Mouse (Mus musculus) mesoderm, embryonic 11.5 days (tissue): Measurements from ENCODE around the gene Ubash3b.
A peak's percentile ranks its signal among the peaks of the same experiment; 100 is the strongest.

Source experiments
- DNase-seq: peaks from one replicate; pipeline ENCODE4 v3.0.0-alpha.2; 2012; ENCODE audit warnings: low read depth, low spot score

Ubash3b gene

DNA sequence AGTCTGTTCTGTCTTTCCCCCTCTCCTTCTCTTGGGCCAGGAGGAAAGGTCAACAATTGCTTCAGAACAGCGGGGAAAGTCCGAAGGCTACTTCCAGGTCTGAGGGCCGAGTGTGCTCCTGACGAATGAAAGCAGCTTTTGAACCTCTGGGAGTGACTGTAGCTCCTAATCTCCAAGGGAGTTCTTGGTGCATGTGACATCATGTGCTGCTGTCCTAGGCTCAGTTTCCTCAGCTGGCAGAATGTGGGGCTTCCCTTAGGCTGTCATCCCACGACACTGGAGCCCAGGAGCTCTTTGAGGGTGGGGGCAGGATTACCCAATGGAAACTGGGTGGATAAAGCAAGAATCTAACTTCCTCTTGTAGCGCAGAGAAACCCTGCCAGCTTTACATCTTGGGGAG is at the start of gene Ubash3b:
Ubash3b (minus strand) TSS at position 285 of the 400 bp plus-strand sequence.
- no peak for DNase-seq

DNA sequence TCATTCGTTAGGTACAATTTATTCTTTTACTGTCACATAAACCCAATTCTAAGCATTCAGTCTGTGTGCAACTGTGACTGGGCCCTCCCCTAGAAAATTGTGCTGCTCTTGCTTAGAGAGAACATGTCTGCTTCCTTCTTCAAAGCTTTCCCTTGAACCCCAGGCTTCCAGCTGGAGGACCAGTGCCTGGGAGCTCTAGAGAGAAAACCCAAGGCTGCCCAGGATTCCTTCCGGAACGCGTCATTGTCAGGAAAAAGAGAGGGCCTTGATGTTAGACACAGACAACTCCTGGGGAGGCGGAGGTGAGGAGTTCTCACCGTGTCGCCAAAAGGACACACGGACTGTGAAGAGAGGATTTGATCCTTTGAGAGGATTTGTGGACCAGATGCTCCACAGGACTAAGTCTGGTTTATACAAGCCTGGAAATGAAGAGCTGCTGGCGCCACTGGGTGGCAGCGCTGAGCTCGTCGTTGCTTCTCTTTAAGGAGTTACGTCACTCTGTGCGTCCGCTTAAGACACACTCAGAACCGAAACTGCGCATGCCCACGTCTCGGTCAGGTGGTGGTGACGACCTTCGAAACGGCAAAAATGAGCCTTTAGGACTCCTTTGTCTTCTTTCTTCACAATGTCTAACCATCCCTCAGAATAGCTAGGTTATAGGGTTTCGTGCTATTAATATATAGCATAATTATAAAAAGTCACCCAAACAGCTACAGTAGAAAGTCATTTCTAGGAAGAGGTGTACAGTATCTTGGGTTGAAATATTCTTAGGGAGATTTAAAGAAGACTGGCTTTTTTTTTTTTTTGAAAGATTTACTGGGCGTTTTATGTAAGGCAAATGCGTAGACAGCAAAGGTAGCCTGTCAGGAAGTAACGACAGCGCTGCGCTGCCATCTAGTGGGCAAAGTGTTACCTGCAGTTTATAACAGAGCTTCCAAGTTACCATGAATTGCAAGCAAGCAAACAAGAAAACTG is 45.9 kb upstream of the Ubash3b start:
- peak; percentile 98 for DNase-seq

GRCm38 (mm10) chr9:41206717-41207116 is 45.2 kb upstream of the Ubash3b start:
- no peak for DNase-seq

DNA sequence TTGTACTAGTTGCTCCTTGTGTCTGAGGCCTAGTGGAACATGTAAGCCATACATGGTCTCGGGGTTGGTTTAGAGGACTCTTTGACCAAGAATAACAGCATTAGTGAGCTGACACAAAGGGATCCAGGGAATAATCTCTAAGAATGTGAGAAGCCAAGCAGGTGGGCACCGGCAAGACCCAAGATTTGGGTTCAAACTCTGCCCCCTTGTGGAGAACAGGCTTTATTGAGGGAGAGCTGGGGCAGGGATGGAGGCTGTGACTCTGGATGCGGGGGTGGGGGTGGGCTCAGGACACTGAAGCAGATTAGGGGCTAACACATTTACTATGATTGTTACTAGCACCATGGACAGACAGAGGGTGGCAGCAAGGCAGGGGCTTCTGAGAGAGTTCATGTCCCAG is 43.8 kb upstream of the Ubash3b start:
- no peak for DNase-seq

GRCm38 (mm10) chr9:41199456-41200252 is 38.2 kb upstream of the Ubash3b start:
- DNase-seq = peak; percentile 72

DNA sequence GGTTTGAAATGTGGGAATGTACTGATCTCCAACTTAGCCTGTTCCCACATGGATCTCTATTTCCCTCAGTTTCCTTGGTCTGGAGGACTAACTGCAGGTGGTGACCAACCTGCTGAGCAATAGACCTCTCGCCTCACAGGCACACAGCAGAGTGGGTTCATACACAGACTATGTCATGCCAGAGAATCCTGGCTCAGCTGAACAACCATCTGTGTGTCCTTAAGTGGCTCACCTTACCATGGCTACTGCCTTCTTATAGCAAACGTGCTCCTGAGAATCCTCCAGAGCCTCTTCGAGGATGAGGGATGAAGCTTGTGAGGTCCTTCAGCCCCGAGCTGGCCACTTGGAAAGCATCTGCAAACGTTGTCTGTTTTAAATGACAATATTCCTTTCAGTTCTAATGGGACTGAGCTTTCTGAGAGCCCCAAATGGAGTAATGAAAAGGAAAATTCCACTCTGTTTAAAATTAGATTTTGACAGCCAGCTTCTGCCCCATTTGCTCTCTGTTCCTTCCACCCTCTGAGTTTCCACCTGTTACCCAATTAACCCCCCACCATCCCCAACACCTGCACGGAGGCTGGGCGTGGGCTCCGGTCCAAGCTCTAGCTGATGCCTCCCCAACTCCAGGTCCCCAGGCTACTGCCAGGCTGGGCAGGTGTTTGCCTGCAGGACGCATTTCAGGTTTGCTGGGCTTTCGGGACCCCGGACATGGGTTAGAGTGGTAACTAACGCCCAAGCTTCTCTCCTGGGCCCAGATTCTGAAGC is 37.2 kb upstream of the Ubash3b start:
- DNase-seq = no peak

DNA sequence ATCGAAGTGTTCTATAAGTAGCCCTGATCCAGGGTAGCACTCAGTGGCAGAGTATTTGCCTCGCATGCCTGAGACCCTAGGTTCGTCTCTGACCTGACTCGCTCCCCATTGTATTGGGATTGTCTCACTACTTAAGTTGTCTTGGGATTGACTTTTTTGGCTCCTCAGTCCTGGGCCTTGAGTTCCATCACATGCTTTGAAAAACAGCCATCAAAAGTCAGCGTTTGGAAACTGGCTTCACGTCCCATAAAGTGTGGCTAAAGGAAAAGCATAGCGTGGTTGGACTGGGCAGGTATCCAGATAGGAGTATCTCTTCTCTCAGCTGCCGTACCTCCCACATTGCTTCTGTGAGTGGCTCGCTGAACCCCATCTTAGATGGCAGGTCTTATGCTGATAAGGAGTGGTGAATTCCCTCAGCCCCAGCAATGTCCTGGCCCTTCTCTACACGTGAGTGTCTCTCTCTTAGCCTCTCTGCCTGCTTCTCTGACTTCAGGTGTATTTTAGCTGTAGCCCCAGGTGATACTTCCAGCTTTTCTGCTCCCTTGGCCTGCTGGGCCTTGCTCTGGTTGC is 34.3 kb upstream of the Ubash3b start:
- DNase-seq = no peak

DNA sequence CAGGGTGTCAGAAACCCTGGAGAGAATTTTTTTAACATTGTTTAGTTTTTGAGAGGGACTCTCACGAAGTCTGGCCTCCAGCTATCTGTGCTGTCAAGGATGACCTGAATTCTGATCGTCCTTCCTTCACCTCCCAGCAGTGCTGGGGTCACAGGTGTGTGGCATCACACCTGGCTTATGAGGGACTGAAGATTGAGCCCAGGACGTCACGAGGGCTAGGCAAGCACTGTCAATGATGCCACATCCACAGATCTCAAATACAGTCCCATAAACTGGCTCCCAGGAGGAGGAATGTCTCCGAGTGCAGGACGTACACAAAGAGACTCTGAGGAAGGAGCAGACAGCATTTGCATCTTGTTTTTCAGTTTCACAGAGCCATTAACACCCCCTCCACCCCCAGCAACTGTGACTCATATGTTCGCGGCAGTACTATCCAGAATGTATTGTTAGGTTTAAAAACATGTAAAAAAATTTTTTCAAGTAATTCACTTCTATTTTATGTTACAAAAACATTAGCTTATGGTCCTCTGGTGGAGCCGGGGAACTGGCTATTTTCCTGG is 30.2 kb upstream of the Ubash3b start:
- DNase-seq = no peak

- peak; percentile 85 for DNase-seq
These were observed 29.4 kb upstream of the Ubash3b start for GRCm38 (mm10) chr9:41190745-41191482.

DNA sequence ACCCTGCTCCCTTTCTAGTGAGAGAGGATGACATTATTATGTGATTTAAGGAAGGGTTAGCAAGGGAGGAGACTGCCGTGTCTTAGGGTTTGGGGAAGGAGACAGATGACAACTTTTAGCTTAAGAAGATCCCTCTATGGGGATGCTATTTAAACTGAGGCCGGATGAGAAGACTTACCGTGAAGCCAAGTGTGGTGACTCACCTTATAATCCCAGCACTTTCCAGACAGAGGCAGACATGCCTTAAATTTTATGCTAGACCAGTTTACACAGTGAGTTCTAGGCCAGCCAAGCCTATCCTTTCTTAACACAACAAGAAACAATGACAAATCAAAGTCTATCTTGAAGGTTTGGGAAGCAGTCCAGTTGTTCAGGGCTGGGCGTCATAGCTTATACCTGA is 26.4 kb upstream of the Ubash3b start:
- DNase-seq = no peak

DNA sequence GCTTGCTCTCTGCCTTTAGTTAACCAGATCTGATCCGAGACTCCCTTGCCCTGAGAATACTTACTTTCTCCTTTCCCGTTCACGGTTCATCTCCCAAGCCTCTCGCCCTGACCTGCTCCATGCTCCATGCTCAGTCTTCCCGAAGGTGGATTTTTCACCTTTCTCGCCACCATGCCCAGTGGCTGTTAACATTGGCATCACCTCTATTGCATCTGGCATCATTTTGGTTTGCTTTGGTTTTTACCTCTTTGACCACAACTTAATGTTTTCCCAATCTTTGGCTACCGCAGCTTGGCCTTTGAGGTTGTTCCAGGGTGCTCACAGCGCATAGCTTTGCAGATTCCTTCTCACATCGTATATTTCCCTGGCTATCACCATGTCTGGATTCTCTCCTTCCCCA is 26.0 kb upstream of the Ubash3b start:
- no peak for DNase-seq

- DNase-seq = no peak
These were observed 23.8 kb upstream of the Ubash3b start for GRCm38 (mm10) chr9:41185331-41185730.

DNA sequence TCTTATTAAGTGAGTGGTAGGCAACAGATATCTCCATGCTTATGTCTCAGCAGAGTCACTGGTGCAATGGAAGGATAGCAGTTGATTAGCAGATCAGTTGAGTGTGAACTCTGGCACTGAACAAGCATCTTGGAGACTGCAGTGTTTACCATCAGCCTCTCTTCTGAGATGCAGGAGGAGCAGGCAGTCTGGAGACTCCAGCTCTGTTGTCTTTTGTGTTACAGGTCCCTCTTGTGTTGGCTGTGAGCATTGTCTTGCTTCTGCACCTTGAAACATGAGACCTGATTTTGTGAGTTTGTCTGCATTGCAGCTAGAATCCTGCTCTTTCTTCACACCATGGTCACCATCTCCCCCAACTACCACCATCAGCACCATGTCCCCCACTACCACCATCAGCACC is 21.1 kb upstream of the Ubash3b start:
- no peak for DNase-seq

DNA sequence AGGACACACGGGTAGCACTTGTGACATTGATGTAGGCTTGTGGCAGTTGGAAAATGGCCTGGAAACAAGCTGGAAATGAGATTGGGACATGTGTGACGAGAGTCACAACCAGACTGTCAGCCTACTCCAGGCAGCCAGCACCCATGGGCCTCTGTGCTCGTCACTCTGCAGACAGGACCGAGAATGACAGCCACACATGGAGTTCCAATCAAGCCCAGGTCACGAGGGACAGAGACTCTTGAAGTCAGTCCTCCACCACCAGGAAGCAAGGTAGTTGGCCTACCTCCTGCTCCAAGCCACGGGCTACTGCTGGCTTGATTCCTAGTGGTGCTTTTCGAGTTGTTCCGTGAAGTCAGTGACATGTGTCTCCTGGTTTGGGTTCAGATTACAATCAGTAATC is 20.3 kb upstream of the Ubash3b start:
- no peak for DNase-seq

- DNase-seq = no peak
These were observed 19.9 kb upstream of the Ubash3b start for GRCm38 (mm10) chr9:41181372-41181771.

- DNase-seq = no peak
These were observed 17.6 kb upstream of the Ubash3b start for GRCm38 (mm10) chr9:41179056-41179455.

- no peak for DNase-seq
These were observed 11.7 kb upstream of the Ubash3b start for GRCm38 (mm10) chr9:41173158-41173557.

- DNase-seq = no peak
These were observed 10.9 kb upstream of the Ubash3b start for GRCm38 (mm10) chr9:41172426-41172825.

GRCm38 (mm10) chr9:41170026-41170425 is 8.5 kb upstream of the Ubash3b start:
- no peak for DNase-seq

- no peak for DNase-seq
These were observed 7.2 kb upstream of the Ubash3b start for GRCm38 (mm10) chr9:41168656-41169055.
